Mouse (Mus musculus) embryo, embryonic 11 days (tissue): ENCODE data around the gene Anapc7.
"Not testable (repeated sequence)": the region's sequence is repeated elsewhere in the genome, so short reads cannot be mapped to it uniquely, and the experiment has no call there.

ENCODE experiments used
- DNase-seq: peaks from one replicate; pipeline ENCODE4 v3.0.0-alpha.2; 2015

Gene Anapc7

DNA sequence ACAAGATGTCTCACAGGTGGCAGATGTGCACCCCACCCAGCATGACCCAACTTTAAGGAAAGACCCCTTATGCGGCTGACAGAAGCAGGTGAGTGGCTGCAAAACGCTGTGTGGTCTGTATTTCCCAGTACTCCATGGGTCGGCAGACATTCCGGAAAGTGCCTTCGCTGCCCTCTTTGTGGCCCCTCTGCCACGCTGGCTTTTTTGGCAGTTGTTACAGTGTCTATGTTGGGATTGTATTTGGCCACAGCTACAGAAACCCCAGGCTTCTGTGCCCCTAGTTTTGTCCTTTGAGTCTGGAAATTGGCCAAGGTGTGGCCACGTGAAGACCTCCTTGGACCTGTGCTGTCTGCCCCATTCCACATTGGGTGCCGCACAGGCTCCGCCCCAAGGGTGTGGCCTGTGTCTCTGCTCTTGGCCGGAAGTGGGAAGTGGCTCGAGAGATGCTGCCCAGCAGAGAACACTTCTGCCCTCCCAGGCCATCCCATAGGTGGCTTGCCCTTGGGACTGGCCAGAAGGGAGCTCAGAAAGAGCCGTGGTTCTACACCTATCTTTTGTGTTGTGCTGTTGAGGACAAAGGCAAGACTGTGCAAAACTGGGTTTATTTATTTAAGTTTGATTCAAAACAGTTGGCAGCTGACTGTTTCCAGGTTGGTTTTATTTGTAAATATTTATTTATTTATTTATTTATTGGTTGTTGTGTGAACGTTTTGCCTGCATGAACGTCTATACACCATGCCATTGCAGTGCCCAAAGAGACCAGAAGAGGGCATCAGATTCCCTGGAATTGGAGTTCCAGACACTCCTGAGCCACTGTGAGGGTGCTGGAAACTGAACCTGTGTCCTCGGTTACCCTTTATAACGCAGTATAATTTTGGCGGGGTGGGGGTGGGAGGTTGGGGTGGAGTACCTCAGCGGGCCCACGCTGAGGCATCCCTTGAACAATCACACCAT is 11.5 kb upstream of the Anapc7 start:
- no peak for DNase-seq

DNA sequence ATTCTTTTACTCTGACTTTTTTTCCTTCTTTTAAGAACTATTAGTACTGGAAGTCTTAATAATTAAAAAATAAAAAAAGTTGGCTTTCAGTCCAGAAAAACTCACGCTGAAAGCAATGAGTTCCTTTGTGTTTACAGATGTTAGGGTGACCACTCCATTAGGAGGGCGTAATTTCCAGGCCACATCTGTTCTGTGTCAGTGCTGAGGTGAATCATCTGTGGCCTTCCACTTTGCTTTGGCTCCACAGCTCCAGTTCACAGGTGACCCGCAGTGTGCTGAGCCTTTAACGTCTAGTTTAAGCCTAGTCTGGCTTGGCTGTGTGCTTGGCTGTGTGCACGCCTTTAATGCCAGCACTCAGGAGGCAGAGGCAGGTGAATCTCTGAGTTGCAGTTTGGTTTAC is 9.6 kb upstream of the Anapc7 start:
- no peak for DNase-seq

DNA sequence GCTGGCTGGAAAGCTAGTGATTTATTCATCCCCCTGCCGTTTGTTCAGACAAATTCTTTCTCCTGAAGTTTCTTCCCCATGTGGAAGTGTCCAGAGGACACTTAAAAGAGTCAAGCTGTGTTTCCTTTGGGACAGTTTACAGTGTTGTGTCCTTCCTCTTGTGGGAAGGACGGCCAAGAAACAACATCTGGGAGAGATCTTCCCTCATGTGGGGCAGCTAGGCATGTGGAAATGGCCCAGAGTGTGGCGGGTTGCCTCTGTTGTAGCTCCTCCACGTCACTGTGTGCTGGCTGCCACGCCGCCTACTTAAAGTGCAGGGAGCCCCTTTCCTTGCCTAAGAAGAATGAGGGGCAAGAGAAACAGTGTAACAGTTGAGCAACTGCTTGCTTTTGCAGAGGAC is 8.7 kb upstream of the Anapc7 start:
- no peak for DNase-seq

- DNase-seq: no peak
Measured at GRCm38 (mm10) chr5:122414351-122414750, 7.1 kb upstream of the Anapc7 start.

GRCm38 (mm10) chr5:122415465-122415864 is 6.0 kb upstream of the Anapc7 start:
- no peak for DNase-seq

DNA sequence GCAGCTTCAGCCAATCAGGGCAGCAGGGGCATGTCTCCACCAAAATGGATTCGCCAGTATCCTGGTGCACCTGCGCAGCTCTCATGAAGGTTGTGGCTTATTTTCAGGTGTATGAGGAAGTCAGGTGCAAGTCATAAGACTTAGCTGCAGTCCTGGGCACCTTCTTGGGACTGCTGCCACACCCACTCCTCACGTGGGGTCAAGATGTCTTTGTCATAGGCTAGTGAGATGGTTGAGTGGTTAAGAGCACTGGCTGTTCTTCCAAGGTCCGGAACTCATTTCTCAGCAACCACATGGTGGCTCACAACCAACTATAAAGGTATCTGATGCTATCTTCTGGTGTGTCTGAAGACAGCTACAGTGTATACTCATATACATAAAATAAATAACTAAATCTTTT is 817 bp upstream of the Anapc7 start:
- DNase-seq: not testable (repeated sequence)

GRCm38 (mm10) chr5:122422071-122422964 is 825 bp downstream of the Anapc7 start:
- DNase-seq: peak; percentile 92

DNA sequence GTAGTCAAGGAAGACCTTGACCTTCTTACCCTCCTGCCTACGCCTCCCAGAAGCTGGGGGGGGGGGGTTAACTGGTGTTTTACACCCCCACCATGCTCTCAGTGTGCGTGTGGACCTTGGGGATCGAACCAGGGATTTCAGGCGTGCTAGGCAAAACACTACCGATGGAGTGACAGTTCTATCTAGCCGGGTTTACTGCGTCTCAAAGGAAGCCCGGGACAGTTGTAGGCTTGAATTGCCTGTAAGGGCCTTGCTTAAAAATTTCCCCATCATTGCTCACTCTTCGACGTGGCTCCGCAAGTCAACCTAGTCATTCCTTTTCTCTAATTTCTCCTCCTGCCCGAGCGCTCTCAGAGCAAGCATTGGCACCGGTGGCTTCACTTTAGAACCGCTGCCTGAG is 1.6 kb downstream of the Anapc7 start:
- DNase-seq: no peak

DNA sequence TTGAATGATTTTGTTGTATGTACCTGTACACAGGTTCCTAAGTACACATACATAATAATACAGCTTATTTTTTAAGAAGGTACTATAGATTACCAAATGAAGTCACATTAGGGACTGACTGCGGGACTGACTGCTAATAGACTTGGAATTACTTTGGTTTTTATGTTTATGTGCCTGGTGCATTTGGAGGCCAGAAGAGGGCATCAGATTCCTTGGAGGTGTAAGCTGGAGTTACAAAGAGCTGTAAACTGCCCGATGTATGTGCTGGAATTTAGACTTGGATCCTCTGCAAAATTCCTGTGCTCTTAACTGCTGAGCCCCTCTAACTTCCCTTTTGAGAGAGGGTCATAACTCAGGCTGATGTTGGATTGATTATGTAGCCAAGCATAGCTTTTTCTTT is 4.1 kb downstream of the Anapc7 start:
- DNase-seq: no peak

DNA sequence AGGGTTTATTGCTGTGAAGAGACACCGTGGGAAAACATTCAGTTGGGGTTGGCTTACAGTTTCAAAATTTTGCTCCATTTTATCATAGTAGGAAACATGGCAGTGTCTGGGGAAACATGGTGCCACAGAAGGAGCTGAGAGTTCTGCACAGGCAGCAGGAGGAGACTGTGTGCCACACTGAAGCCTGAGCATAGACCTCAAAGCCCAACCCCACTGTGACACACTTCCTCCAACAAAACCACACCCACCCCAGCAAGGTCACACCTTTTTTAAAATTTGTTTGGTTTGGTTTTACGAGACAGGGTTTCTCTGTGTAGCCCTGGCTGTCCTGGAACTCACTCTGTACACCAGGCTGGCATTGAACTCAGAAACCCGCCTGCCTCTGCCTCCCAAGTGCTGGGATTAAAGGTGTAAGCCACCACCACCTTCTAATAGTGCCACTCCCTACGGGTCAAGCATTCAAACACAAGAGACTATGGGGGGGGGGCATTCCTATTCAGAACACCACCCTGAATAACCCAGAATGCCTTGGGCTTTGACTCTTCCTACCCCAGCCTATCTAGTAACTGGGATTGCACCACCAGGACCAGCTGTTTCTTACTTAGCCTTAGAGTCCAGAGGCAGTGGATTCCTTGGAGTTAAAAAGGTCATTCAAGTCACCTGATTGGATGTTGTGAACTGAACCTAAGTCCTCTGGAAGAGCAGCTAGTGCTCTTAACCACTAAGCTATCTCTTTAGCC is 8.7 kb downstream of the Anapc7 start:
- no peak for DNase-seq

- DNase-seq: no peak
Measured at GRCm38 (mm10) chr5:122431221-122431620, 9.7 kb downstream of the Anapc7 start.

DNA sequence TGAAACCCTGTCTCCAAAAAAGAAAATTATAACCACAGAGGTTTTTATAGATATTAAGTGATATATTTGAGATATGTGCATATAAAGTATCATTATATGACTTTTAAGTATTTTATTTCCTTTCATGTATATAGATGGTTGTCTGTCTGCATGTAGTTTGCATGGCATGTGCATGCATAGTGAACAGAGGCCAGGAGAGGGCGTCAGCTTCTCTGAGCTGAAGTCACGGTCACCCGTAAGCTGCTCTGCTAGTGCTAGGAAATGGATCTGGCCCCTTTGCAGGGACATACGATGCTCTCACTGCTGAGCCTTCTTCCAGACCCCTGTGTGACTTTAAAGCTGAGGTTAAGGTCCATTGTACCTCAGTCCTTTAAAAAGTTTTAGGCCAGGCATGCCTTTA is 13.0 kb downstream of the Anapc7 start:
- DNase-seq: no peak

GRCm38 (mm10) chr5:122439400-122440094 is 18.1 kb downstream of the Anapc7 start:
- no peak for DNase-seq

DNA sequence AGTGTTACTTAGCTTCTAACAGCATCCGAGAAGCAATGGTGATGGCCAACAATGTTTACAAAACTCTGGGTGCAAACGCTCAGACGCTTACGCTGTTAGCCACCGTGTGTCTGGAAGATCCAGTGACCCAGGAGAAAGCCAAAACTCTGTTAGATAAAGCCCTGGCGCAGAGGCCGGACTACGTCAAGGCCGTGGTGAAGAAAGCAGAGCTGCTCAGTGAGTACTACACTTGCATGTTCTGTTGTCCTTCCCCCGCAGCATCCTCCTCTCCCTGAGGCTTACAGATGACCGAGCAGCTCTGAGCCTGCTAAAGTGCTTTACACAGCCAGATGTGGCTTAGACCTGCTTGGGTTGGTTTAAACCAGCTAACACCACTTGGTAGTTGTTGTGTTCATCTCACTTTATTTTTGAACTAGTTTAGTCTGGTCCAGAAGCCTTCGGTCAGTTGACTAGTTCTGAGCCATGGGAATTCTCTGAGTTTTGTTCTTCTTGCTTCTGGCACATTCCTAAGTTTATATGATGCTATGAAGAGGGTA is 18.7 kb downstream of the Anapc7 start:
- no peak for DNase-seq

GRCm38 (mm10) chr5:122444492-122444891 is 23.0 kb downstream of the Anapc7 start:
- no peak for DNase-seq

DNA sequence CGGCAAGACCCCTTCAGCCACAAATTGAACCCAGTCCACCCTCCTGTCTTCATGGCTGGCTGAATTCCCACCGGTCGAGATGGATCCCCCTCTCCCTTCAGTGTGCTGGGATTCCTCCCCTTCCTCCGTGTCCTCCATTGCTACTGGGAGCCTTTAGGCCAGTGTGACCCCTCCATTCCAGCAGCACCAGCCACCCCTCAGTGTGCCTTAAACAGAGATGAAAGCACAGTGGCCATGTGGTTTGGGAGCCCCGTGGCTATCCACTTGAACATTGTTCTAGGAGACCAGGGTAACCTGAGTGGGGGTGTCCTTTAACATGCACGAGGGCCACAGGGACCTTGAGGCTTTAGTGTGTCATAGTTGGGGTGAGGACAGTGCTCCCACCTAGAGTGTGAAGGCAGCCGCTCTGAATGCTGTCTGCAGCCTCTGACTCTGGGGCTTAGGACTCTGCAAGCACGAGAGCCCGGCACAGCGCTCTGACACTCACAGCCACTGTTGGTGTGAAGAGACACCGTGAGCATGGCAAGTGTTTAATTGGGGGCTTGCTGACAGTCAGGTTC is 23.6 kb downstream of the Anapc7 start:
- no peak for DNase-seq

GRCm38 (mm10) chr5:122447857-122448256 is 26.4 kb downstream of the Anapc7 start:
- no peak for DNase-seq

GRCm38 (mm10) chr5:122448869-122449268 is 27.4 kb downstream of the Anapc7 start:
- no peak for DNase-seq

DNA sequence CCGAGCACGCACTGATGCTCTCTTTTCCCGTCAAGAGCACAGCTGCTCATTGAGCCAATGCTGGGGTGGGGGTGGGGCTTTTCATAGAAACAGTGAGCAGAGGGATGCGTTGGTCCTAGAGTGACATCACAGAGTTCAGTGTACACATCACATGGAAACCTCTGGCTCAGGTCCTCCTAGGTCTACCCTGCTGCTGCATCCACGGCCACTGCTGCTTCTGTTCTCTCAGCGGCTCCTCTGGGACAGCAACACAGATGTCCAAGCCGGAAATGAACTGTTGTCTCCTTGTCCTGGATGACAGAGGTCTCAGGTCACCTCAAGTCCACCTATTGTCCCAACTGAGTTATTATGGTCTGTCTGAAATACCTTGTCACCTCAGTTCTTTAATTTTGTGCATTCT is 28.5 kb downstream of the Anapc7 start:
- peak; percentile 21 for DNase-seq

DNA sequence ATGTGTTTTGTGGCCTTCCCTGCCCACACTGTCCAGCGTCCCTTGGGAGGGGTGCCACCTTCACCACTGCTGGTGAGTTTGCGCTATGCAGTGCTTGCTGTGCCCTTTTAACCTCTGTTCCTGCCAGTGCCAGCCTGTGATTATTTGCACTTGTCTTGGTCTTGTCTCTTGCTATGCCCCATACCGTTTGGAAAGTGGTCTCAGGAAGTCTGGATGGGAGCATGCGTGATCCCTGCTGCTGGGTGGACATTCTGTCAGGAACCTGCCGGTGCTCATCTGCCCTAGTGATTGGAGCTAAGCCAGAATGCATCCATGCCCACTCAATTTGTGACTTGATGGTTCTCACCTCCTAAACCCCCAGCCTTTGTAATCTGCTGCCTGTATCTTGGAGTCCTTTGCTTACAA is 29.4 kb downstream of the Anapc7 start:
- DNase-seq: no peak

DNA sequence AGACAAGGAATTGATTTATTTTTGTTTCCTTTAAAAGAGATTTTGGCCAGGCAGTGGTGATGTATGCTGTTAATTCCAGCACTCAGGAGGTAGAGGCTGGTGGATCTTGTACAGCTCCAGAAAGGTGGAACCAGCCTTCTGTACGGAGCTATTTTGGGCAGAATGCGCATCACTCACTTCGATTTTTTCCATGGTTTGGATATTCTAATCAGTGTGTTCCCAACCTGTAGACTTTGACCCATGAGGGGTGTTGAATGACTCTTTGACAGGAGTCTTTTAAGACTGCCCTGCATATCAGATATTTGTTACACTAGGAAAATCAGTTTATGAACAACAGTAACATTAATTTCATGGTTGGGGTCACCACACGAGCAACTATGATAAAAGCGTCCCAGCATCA is 29.8 kb downstream of the Anapc7 start:
- DNase-seq: no peak

DNA sequence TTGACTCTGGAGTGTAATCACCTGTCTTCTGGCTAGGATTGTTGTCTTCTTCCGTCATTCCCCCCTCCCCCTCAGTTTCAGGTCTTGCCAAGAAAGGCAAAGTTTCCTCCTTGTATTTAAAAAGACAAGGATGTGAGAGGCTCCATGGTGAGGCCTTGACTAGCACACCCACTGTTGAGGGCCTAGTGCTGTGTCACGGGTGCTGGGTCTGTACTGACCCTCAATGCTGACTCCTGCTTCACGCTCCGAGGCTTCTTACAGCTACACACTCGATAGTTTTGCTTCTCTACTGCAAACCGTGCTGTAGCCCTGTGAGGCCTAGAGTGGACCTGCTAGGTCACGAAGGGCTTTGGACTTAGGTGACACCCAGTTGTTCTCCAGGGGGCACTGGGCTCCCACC is 30.7 kb downstream of the Anapc7 start:
- no peak for DNase-seq
